Mouse (Mus musculus) thymus, adult 2 months (tissue): ENCODE data around the gene Plpp6.

Experiments
- CTCF ChIP-seq: fragments of 200-500 bp; IDR thresholded peaks from 2 replicates; pipeline ENCODE4 v1.5.1; 2012; ENCODE audit warnings: mild to moderate bottlenecking, control low read depth, low read length, moderate library complexity, borderline replicate concordance; ENCODE audit not compliant: control insufficient read depth, poor library complexity, insufficient read depth; ENCODE audit errors: extremely low read depth
- POLR2A ChIP-seq: fragments of 200-500 bp; IDR thresholded peaks from 2 replicates; pipeline ENCODE4 v1.6.1; 2012; ENCODE audit warnings: mild to moderate bottlenecking, low read length, control low read depth, moderate library complexity; ENCODE audit not compliant: control insufficient read depth, poor library complexity, insufficient read depth; ENCODE audit errors: extremely low read depth

DNA sequence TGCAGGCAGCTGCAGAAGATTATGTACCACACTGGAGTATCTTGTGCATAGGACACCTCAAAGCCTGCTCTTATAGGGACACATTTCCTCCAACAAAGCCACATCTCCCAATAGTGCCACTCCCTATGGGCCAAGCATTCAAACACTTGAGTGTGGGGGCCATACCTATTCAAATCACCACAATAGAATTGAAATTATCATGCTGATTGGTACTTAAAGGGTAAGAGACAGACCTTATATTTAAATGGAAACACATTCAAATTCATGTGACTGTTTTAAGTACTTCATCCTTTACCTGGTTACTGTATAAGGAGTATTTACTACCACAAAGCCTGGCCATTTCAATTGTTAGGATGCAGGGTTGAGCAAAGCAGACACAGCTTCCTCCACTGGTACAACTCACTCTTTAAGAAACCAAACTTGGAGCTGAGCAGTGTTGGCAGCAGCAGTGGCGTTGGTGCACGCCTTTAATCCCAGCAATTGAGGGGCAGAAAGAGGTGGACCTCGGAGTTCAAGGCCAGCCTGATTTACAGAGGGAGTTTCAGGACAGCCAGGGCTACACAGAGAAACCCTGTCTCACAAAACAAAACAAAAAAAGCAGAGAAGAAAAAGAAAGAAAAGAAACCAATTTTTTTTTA, 44.4 kb downstream of the Plpp6 start:
- TF ChIP-seq CTCF (no peak), POLR2A (no peak)
